Mouse (Mus musculus) left cerebral cortex, adult 2 months (tissue): ENCODE results near the gene Gm49345. TPM values are rescaled to one million over a fixed set of nuclear protein-coding genes. Genes with fewer than 3 reads are reported as not detected.
"Not testable (repeated sequence)": the region's sequence is repeated elsewhere in the genome, so short reads cannot be mapped to it uniquely, and the experiment has no call there.

Experiments
- DNase-seq, 2 experiments: peaks; one replicate each; pipeline ENCODE4 v3.0.0; 2021 to 2022; ENCODE audit warnings: low spot score in 2 of 2, mixed read lengths in 1 of 2; ENCODE audit errors: extremely low spot score in 1 of 2
- H3K27ac ChIP-seq: fragments of 200-600 bp; 2 replicates; pipeline ENCODE4 v1.8.1; 2022
- H3K4me3 ChIP-seq: fragments of 200-600 bp; 2 replicates; pipeline ENCODE4 v1.8.1; 2022
- CTCF ChIP-seq: fragments of 200-600 bp; IDR thresholded peaks from 2 replicates; pipeline ENCODE4 v1.8.1; 2022; ENCODE audit warnings: antibody characterized with exemption, mild to moderate bottlenecking, moderate library complexity
- intact Hi-C: fragments of 180-260 bp; cut with DNase I; formaldehyde crosslinking; loops from one replicate; pipeline ENCODE4 v1.15.1; 2025
- long read RNA-seq, 2 experiments: library from polyadenylated mRNA; stranded (forward); transcript quantifications; one replicate each; pipeline ENCODE4 v2.0.0; 2021; ENCODE audit warnings: borderline mapping rate in 2 of 2
- total RNA-seq, 2 experiments: library from RNA; stranded (reverse); gene quantifications; 2 replicates each; pipeline ENCODE4 v1.2.3; 2021

The Gm49345 gene
- under 1 TPM; 0.28 to 0.84 TPM for total RNA-seq
- long read RNA-seq, experiment 1, partial matches to known transcripts, result 0 of 3 reads
- long read RNA-seq, experiment 1, other reads (novel, unspliced or antisense), result 3 of 3 reads
- long read RNA-seq, experiment 2, result 0 reads

DNA sequence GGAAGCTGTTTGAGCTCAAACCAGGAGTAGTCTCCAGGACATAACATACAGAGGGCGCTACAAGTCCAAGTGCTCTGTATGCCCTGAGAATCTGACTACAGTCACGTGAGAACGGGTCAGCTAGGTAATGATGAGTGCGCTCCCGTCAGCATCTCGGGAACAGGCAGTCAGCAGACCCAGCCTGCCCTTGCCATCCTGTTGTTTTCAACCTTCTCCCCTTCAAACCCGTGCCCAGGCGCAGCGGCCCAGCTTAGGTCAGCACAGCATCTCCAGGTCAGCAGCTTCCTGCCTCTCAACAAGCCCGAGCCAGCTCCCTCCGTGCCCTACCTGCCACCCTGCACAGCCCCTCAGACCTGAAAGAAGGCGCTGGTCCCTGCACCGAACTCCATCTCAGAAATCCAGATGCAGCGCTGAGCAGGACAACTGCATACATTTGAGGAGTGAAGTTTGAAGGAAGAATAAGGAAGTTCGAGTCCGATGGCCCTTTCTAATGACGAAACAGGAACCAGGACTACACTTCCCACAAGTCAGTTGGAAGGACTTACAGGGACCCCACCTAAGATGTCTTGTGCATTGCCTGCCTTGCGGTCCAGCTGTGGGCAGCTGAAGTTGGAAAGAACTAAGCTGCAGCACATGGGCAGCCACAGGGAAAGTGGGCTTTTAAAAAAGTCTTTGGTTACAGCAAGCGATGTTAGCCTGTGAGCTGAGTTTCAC is at the start of gene Gm49345, which contains the start of gene Zfp729a:
Gene Gm49345 (minus strand): TSS at position 476 of the 714 bp plus-strand sequence.
Gene Zfp729a (minus strand): TSS at position 498 of the 714 bp plus-strand sequence.
- H3K4me3 ChIP-seq, result peak within 1 kb of the TSS; percentile 72
- H3K27ac ChIP-seq, result peak within 1 kb of the TSS; percentile 62
- TF ChIP-seq CTCF, result peak; percentile 43
- intact Hi-C loops, result loop anchor here (1.0 kb wide), 2 partner anchors 28 to 46 kb away; partner anchors contain the start of gene Zfp729b
- DNase-seq, result peak; percentile 81 to 86

DNA sequence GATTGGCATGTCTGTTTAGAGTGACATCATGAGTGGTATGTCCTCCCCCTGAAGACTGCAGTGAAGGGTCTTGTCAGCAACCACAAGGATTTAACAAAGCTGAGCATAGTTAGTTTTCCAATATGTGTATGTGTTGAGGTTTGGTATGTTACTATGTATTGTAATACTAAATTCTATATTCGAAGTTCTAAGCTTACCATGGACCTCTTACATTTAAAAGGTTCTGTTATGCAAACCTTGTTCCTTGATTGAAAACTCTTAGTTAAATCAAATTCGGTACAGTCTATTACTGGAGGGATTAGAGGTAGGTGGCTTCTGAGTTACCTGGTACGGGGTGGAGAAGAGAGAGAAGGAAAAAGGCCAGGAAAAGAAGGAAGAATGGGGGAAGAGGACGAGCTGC is 49.4 kb upstream of the Gm49345 start, which contains the start of gene Zfp738:
Gene Zfp738 (minus strand): TSS at position 101 of the 400 bp plus-strand sequence.
- no peak within 1 kb of the TSS for H3K27ac ChIP-seq
- DNase-seq, result no peak
- intact Hi-C loops, result loop anchor here (10.0 kb wide), 1 partner anchor 232 kb away; the partner anchor contains the start of gene Zfp874a
- no peak within 1 kb of the TSS for H3K4me3 ChIP-seq
- TF ChIP-seq CTCF, result no peak

GRCm38 (mm10) chr13:67683841-67684240 is 46.3 kb upstream of the Gm49345 start:
- DNase-seq, result not testable (repeated sequence)
- Histone ChIP-seq H3K27ac (peak overlapping the region; percentile 73), H3K4me3 (peak overlapping the region; percentile 70)
- intact Hi-C loops, result loop anchor here (1.0 to 10.0 kb wide), 5 partner anchors 40 to 229 kb away; partner anchors contain the start of genes Gm49345, Zfp729a, Zfp729b and Zfp874a

GRCm38 (mm10) chr13:67682959-67683735 is 45.6 kb upstream of the Gm49345 start:
- DNase-seq, result peak; percentile 84
- peak overlapping the region; percentile 73 for H3K27ac ChIP-seq
- peak overlapping the region; percentile 70 for H3K4me3 ChIP-seq
- intact Hi-C loops, result loop anchor here (1.0 to 10.0 kb wide), 5 partner anchors 41 to 228 kb away; partner anchors contain the start of genes Gm49345, Zfp729a, Zfp729b and Zfp874a

DNA sequence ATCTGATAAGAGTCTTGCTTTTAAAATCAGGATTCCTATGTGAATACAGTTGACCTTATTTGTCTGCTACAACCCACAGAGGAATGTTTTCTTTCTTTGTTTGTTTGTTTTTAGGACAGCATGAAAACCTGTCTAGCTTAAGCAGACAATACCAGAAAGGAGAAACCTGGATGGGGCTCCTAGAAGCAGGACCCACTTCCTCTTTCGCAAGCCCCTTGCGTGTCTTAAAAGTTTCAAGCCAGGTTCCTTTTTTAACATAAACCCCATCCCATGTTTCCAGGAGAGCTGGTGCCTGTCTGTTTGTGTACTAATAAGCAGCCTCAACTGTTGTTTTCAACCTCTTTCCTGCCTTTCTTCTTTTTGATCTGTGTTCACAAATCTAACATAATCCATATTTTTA is 37.3 kb upstream of the Gm49345 start:
- intact Hi-C loops, result loop anchor here (2.0 kb wide), 1 partner anchor 48 kb away; no protein-coding TSS in a partner anchor
- DNase-seq, result no peak
- TF ChIP-seq CTCF, result no peak
- no peak overlapping the region for H3K27ac ChIP-seq
- no peak overlapping the region for H3K4me3 ChIP-seq

GRCm38 (mm10) chr13:67652496-67652895 is 14.9 kb upstream of the Gm49345 start:
- no peak for DNase-seq
- Histone ChIP-seq H3K4me3 (no peak overlapping the region), H3K27ac (no peak overlapping the region)
- TF ChIP-seq CTCF, result no peak
- intact Hi-C loops, result no loop called here

DNA sequence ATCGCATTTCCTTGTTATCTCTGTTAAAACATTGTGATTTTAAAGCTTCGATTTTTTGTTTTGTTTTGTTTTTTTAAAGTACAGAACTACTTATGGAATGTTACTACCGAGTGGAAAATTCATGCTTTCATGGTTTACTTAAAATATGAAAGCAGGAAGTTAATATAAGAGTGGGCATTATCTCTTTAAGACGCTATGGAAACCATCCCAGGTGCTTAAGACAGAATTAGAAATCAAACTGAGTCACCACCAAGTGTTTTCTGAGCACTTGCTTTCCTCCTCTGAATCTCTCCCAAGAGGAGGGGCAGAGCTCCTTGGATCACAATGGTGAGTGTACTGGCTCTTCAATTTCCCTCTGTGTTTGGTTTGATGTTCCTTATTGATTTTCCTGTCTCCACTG is 27.5 kb downstream of the Gm49345 start:
- intact Hi-C loops, result loop anchor here (10.0 kb wide), 1 partner anchor 225 kb away; the partner anchor contains the start of gene Gm10037
- Histone ChIP-seq H3K4me3 (peak overlapping the region; percentile 79; the same call in 1 of the 2 replicates), H3K27ac (no peak overlapping the region)
- no peak for DNase-seq
- no peak for TF ChIP-seq CTCF

DNA sequence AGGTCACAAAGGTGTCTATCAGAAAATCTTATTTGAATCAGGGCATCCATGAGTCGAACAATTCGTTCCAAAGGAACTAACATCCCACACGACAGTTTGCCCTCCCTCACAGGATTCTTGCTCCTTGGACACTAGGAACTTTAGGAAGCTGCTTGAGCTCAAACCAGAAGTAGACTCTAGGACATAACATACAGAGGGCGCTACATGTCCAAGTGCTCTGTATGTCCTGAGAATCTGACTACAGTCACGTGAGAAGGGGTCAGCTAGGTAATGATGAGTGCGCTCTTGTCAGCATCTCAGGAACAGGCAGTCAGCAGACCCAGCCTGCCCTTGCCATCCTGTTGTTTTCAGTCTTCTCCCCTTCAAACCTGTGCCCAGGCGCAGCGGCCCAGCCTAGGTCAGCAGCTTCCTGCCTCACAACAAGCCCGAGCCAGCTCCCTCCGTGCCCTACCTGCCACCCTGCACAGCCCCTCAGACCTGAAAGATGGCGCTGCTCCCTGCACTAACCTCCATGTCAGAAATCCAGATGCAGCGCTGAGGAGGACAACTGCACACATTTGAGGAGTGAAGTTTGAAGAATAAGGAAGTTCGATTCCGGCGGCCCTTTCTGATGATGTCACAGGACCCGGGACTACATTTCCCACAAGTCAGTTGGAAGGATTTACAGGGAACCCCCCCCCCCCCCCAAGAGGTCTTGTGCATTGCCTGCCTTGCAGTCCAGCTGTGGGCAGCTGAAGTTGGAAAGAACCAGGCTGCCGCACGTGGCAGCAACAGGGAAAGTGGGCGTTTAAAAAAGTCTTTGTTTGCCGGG is 28.3 kb downstream of the Gm49345 start, which contains the start of gene Zfp729b:
Gene Zfp729b (minus strand): TSS at position 642 of the 811 bp plus-strand sequence.
- Histone ChIP-seq H3K27ac (peak within 1 kb of the TSS; percentile 67), H3K4me3 (peak within 1 kb of the TSS; percentile 79)
- intact Hi-C loops, result loop anchor here (1.0 kb wide), 4 partner anchors 28 to 115 kb away; partner anchors contain the start of genes Gm49345, Zfp729a and Zfp748
- peak; percentile 23 for TF ChIP-seq CTCF
- DNase-seq, result peak; percentile 88 to 89

- intact Hi-C loops, result no loop called here
- no peak for TF ChIP-seq CTCF
- DNase-seq, result no peak
- no peak overlapping the region for H3K27ac ChIP-seq
- H3K4me3 ChIP-seq, result no peak overlapping the region
Observed at GRCm38 (mm10) chr13:67572591-67573189, 64.9 kb downstream of the Gm49345 start.

- H3K4me3 ChIP-seq, result peak within 1 kb of the TSS; percentile 82
- H3K27ac ChIP-seq, result peak within 1 kb of the TSS; percentile 90
- intact Hi-C loops, result loop anchor here (1.0 to 10.0 kb wide), 3 partner anchors 56 to 359 kb away; partner anchors contain the start of genes Zfp455, Zfp457 and Zfp729b
- no peak for DNase-seq
- no peak for TF ChIP-seq CTCF
Observed at GRCm38 (mm10) chr13:67553730-67554129, 83.8 kb downstream of the Gm49345 start, which contains the start of gene Zfp748. Gene Zfp748, minus strand, starts transcription at chr13:67553830.
